26 mouse cellular contexts compared by ENCODE assay signal in genomic region chr19:15502985-15503354, GRCm38 (mm10).
"Had no signal": no experiment of that assay in that cellular context is flagged by ENCODE, and none has a peak within 500 bp of the region (broad histone marks: within the 10 kb centered on the region; RNA-seq: fewer than 3 reads in every experiment).

No protein-coding gene starts in this region.

- H3K36me3 ChIP-seq: heart, embryonic 10.5 days; heart, embryonic 12.5 days; hindbrain, embryonic 10.5 days; hindbrain, embryonic 13.5 days; hindbrain, embryonic 15.5 days; intestine, embryonic 15.5 days; limb, embryonic 13.5 days; limb, embryonic 15.5 days; liver, embryonic 12.5 days had no signal

- DNase-seq: gastrocnemius, adult 2 months; gastrocnemius, postnatal 10 days; gastrocnemius, postnatal 25 days; heart, adult 18-20 months; heart, postnatal 10 days; heart, postnatal 4 days; kidney, adult 18-20 months; kidney, adult 8-10 months; kidney, postnatal 10 days; kidney, postnatal 25 days; kidney, postnatal 4 days; layer of hippocampus, postnatal 36 days; left cerebral cortex, postnatal 4 days had no signal

- H3K4me1 ChIP-seq: heart, embryonic 10.5 days; heart, embryonic 12.5 days; hindbrain, embryonic 10.5 days; hindbrain, embryonic 15.5 days; intestine, embryonic 15.5 days; limb, embryonic 13.5 days; limb, embryonic 15.5 days; liver, embryonic 12.5 days had no signal

- H3K9ac ChIP-seq: heart, embryonic 12.5 days; hindbrain, embryonic 13.5 days; hindbrain, embryonic 15.5 days; intestine, embryonic 15.5 days; limb, embryonic 13.5 days; limb, embryonic 15.5 days; liver, embryonic 12.5 days; liver, embryonic 14.5 days had no signal

- H3K4me3 ChIP-seq: gastrocnemius, adult 2 months; heart, embryonic 10.5 days; heart, embryonic 12.5 days; hindbrain, embryonic 10.5 days; hindbrain, embryonic 13.5 days; hindbrain, embryonic 15.5 days; intestine, embryonic 15.5 days; layer of hippocampus, adult 2 months; limb, embryonic 13.5 days; limb, embryonic 15.5 days; liver, embryonic 12.5 days had no signal

- H3K27me3 ChIP-seq: heart, embryonic 12.5 days; hindbrain, embryonic 13.5 days; hindbrain, embryonic 15.5 days; intestine, embryonic 15.5 days; limb, embryonic 15.5 days; liver, embryonic 12.5 days had no signal

- H3K9me3 ChIP-seq: heart, embryonic 10.5 days; heart, embryonic 12.5 days; hindbrain, embryonic 10.5 days; hindbrain, embryonic 13.5 days; hindbrain, embryonic 15.5 days; intestine, embryonic 15.5 days; limb, embryonic 13.5 days; limb, embryonic 15.5 days; liver, embryonic 12.5 days had no signal

- ATAC-seq: inflammation-experienced regulatory T-cells, adult 6 months; intestine, embryonic 15.5 days; intestine, postnatal 0 days; liver, embryonic 12.5 days had no signal

- H3K27ac ChIP-seq: gastrocnemius, adult 2 months; heart, embryonic 10.5 days; hindbrain, embryonic 10.5 days; hindbrain, embryonic 13.5 days; hindbrain, embryonic 15.5 days; intestine, embryonic 15.5 days; layer of hippocampus, adult 2 months; limb, embryonic 13.5 days; limb, embryonic 15.5 days; liver, embryonic 12.5 days; liver, embryonic 14.5 days had no signal

- H3K4me2 ChIP-seq: heart, embryonic 12.5 days; hindbrain, embryonic 13.5 days; hindbrain, embryonic 15.5 days; intestine, embryonic 15.5 days; limb, embryonic 13.5 days; limb, embryonic 15.5 days; liver, embryonic 12.5 days had no signal
